Mouse (Mus musculus) midbrain, embryonic 13.5 days (tissue): ENCODE measurements around the gene Echs1. TPM values are rescaled to one million over a fixed set of nuclear protein-coding genes. Genes with fewer than 3 reads are reported as not detected.

Experiments
- ATAC-seq: fragments of 200-750 bp; cut with Nextera tagmentation; 2 replicates; pipeline ENCODE4 v1.8.0; 2017; ENCODE audit warnings: mild to moderate bottlenecking, moderate TSS enrichment, moderate library complexity
- H3K27ac ChIP-seq: fragments of 300-500 bp; sonication (generic); 2 replicates; pipeline ENCODE4 v1.5.1; 2015; ENCODE audit warnings: inconsistent platforms, mild to moderate bottlenecking, moderate library complexity
- H3K27me3 ChIP-seq: fragments of 300-500 bp; sonication (generic); 2 replicates; pipeline ENCODE4 v1.6.1; 2015; ENCODE audit warnings: mild to moderate bottlenecking, inconsistent platforms
- H3K36me3 ChIP-seq: fragments of 300-500 bp; sonication (generic); 2 replicates; pipeline ENCODE4 v1.6.1; 2015; ENCODE audit warnings: mild to moderate bottlenecking, inconsistent platforms
- H3K4me1 ChIP-seq: fragments of 300-500 bp; sonication (generic); replicated peaks from 2 replicates; pipeline ENCODE4 v1.6.1; 2015; ENCODE audit warnings: inconsistent platforms
- H3K4me2 ChIP-seq: fragments of 300-500 bp; sonication (generic); replicated peaks from 2 replicates; pipeline ENCODE4 v1.6.1; 2015; ENCODE audit warnings: moderate library complexity, mild to moderate bottlenecking, inconsistent platforms
- H3K4me3 ChIP-seq: fragments of 300-500 bp; sonication (generic); replicated peaks from 2 replicates; pipeline ENCODE4 v1.5.1; 2015; ENCODE audit warnings: mild to moderate bottlenecking, inconsistent platforms
- H3K9ac ChIP-seq: fragments of 300-500 bp; sonication (generic); replicated peaks from 2 replicates; pipeline ENCODE4 v1.6.1; 2015; ENCODE audit warnings: mild to moderate bottlenecking, inconsistent platforms
- H3K9me3 ChIP-seq: fragments of 300-500 bp; sonication (generic); 2 replicates; pipeline ENCODE4 v1.6.1; 2016; ENCODE audit warnings: mild to moderate bottlenecking, inconsistent platforms
- WGBS: fragments of 180-500 bp; shearing (Covaris S2); methylation state at CpG from one replicate; pipeline ENCODE4 v1.1.7; 2015; 5-methylcytosine and 5-hydroxymethylcytosine counted together
- polyA plus RNA-seq: library from polyadenylated mRNA; unstranded; fragments of >200 nt; fragmentation: Nextera tagmentation; extraction: Ambion mirVana; gene quantifications from 2 replicates; pipeline ENCODE4 v1.2.1, GENCODE M21; 2015

The Echs1 gene
- polyA plus RNA-seq, 1 experiment from 2014 or later: 133 TPM

DNA sequence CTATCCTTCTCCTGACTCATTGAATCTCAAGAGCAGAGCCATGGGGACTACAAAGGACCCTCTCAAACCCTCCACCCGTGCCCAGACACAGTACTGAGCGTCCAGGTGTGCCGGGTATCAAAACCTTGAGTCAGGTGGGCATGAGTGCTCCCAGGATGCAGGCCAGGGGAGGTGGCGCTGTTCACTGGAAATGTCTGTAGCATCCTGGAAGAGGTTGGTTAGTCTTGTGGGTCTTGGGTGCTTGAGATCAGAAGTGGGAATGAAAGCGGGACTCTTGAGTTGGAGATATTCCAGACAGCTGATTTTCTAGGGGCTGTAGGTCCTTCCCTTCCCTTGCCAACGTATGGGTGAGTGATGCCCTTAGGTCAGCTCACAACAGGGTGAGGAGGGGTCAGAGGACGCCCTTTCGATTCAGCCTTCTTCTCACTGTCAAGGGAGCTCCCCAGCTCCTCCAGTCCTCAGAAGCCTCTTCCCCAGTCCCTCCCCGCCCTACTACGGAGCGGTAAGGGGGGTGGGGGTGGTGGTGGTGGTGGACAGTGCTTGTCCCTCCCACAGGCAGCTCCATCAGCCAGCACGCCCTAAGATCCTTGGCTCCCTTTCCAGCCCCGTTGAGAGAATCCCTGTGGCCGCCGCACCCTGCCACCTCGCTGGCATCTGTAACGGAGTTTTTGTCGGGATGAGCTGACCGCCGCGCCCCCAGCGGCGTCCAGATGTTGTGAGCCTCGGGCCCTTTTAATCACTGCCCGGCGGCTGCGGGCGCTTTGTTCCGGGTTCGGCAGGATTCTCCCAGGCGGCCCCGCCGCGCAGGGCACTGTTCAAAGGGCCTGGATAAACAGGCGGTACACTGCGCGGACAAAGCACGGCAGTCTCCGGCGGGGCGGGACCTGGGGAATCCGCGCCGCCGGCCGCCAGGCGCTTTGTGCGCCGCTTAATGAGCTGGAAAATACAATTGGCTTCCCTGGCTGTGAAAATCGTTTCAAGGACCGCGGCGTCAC is 58.6 kb downstream of the Echs1 start:
- ATAC-seq: peak; percentile 84
- peak overlapping the region; percentile 69 for H3K4me2 ChIP-seq
- no peaks in the 10 kb centered on the region for H3K9me3 ChIP-seq
- H3K36me3 ChIP-seq: no peaks in the 10 kb centered on the region
- peaks cover 80% of the 10 kb centered on the region for H3K27me3 ChIP-seq
- H3K4me3 ChIP-seq: peak overlapping the region; percentile 47
- peak overlapping the region; percentile 93 for H3K27ac ChIP-seq
- H3K9ac ChIP-seq: peak overlapping the region; percentile 73
- peaks cover 60% of the 10 kb centered on the region for H3K4me1 ChIP-seq
- WGBS: 2% methylated on average over 53 of the region's 53 CpGs

Other genes with a start within 250 kb of the Echs1 start
- 6.0 and 7.2 TPM in 2 replicates for gene Kndc1, start 221.8 kb downstream of the Echs1 start, polyA plus RNA-seq
- gene Utf1, start 172.7 kb downstream of the Echs1 start, polyA plus RNA-seq: not detected in 2 replicates
- gene 6430531B16Rik, start 137.7 kb downstream of the Echs1 start, polyA plus RNA-seq: 0.75 and 0.96 TPM in 2 replicates
- 3.8 and 4.0 TPM in 2 replicates for gene Adam8, start 123.9 kb downstream of the Echs1 start, polyA plus RNA-seq
- 49.6 and 50.7 TPM in 2 replicates for gene Zfp511, start 80.1 kb downstream of the Echs1 start, polyA plus RNA-seq
- gene Tubgcp2, start 79.8 kb downstream of the Echs1 start, polyA plus RNA-seq: 61.1 and 62.9 TPM in 2 replicates
- 3.6 and 4.4 TPM in 2 replicates for gene Msx3, start 67.4 kb downstream of the Echs1 start, polyA plus RNA-seq
- 88.6 and 92.6 TPM in 2 replicates for gene Caly, start 33.9 kb downstream of the Echs1 start, polyA plus RNA-seq
- 0.46 TPM in 1 of 2 replicates, not detected in the other for gene Prap1, start 23.1 kb downstream of the Echs1 start, polyA plus RNA-seq
- 19.9 and 20.1 TPM in 2 replicates for gene Fuom, start 14.0 kb downstream of the Echs1 start, polyA plus RNA-seq
- gene Paox, start 677 bp downstream of the Echs1 start, polyA plus RNA-seq: 7.2 and 7.6 TPM in 2 replicates
- 29.2 and 32.8 TPM in 2 replicates for gene Mtg1, start 21.1 kb upstream of the Echs1 start, polyA plus RNA-seq
- 7.8 and 8.1 TPM in 2 replicates for gene Sprn, start 38.4 kb upstream of the Echs1 start, polyA plus RNA-seq
- gene Olfr522, start 48.3 kb upstream of the Echs1 start, polyA plus RNA-seq: not detected in 2 replicates
- gene Olfr523, start 56.7 kb upstream of the Echs1 start, polyA plus RNA-seq: not detected in 2 replicates
- gene Olfr524, start 89.5 kb upstream of the Echs1 start, polyA plus RNA-seq: not detected in 2 replicates
- gene Cd163l1, start 101.8 kb upstream of the Echs1 start, polyA plus RNA-seq: 0.05 TPM in 1 of 2 replicates, not detected in the other
- not detected in 2 replicates for gene 5830411N06Rik, start 130.8 kb upstream of the Echs1 start, polyA plus RNA-seq
- not detected in 2 replicates for gene Olfr525, start 204.4 kb upstream of the Echs1 start, polyA plus RNA-seq
- gene Olfr527, start 217.5 kb upstream of the Echs1 start, polyA plus RNA-seq: not detected in 2 replicates
- gene Olfr60, start 245.2 kb upstream of the Echs1 start, polyA plus RNA-seq: not detected in 2 replicates